Mouse (Mus musculus) right cerebral cortex, postnatal 4 days (tissue): ENCODE results near the gene Ccdc40.
A peak's percentile ranks its signal among the peaks of the same experiment; 100 is the strongest.
"Not testable (repeated sequence)": the region's sequence is repeated elsewhere in the genome, so short reads cannot be mapped to it uniquely, and the experiment has no call there.

ENCODE experiments used
- DNase-seq: peaks from one replicate; pipeline ENCODE4 v3.0.0-alpha.2; 2022

Ccdc40 gene

DNA sequence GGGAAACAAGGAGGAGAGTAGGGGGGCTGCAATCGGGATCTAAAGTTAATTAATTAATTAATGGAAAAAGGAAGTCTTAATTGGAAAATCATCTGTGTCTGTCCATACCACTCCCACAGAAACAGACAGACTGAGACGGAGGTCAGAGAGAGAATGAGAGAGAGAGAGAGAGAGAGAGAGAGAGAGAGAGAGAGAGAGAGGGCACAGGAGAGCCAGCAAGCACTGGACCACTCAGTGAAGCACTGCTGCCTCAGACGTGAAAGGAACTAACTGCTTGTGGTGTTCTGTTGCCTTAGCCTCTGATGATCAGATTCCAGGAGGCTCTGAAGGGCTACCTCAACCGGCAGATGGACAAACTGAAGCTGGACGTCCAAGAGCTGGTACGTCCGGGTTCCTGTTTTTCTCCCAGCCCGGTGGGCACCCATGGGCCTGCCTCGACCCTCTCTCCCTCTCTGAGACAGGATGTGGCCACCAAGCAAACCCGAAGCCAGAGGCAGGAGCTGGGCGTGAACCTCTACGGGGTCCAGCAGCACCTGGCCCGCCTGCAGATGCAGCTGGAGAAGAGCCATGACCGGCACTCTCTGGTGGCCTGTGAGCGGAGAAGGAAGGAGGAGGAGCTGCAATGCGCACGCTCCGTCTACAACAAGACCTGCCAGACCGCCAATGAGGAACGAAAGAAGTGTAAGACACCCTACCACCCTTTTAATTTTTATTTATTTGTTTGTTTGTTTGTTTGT lies 9.4 kb downstream of the Ccdc40 start:
- DNase-seq, result no peak

DNA sequence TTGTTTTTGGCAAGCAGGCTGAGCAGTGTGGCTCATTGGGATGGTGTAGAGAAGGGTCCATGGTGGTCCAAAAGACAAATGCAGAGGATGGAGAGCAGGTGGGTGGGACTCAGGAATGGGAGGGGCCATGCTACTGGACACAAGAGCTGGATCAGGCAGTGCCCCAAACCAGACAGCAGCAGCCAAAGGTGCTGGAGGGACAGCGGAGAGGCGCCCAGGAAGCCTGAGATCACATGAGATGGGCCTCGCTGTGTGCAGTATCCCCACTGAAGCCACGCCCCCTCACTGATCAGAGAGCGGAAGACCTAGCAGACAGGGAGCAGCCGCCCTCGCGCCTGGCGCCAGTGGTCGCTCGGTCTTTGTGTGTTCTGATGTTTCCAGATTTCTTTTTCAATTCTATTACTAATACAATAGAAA lies 9.9 kb downstream of the Ccdc40 start:
- DNase-seq, result no peak

DNA sequence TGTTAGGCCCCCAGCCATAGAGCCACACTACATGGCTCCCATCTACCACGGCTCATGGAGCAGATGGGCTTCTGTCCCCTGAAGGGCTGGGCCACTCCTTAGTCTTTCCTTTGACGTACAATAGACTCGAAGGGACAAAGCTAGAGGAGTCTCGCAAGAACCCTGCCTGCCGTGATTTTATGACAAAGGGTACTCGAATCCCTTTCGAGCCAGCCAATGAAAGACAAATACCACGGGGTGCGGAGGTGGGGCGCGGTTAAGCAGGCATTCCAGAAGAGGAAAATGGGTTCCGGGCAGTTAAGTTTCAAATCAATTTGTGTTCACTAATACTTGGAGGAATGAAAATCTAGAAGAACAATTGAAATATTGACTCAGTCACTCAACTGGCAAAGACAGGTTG lies 11.1 kb downstream of the Ccdc40 start:
- no peak for DNase-seq

DNA sequence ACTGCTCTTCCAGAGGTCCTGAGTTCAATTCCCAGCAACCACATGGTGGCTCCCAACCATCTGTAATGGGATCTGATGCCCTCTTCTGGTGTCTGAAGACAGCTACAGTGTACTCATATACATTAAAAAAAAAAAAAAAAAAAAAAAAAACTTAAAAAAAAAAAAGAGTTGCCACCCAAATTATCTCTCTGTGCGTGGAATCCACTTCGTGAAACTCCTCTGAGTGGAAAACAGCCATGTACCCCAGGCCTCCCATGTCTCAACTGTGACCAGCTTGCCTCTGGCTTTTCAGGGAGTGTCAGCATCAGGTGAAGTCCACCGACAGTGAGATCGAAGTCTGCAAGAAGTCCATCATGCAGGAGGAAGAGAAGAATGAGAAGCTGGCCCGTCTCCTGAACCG lies 17.2 kb downstream of the Ccdc40 start:
- not testable (repeated sequence) for DNase-seq

DNA sequence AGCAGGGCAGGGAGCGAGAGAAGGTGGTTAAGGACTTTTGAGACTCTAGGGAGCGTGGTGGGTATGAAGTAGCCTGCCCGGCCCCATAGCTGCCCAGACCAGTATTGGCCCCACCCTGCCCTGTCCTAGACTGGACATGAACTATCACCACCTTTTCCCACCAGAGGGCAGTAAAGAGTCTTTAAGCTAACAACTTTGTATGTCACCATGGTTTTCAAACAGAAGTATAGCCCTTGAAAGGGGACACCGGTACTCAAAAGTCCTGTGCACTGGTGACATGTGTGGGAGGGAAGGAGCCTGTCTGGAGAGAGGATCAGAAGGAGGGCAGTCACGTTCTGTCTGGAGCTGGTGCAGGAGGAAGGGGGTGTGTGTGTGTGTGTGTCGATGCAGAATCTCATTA lies 20.6 kb downstream of the Ccdc40 start:
- no peak for DNase-seq

DNA sequence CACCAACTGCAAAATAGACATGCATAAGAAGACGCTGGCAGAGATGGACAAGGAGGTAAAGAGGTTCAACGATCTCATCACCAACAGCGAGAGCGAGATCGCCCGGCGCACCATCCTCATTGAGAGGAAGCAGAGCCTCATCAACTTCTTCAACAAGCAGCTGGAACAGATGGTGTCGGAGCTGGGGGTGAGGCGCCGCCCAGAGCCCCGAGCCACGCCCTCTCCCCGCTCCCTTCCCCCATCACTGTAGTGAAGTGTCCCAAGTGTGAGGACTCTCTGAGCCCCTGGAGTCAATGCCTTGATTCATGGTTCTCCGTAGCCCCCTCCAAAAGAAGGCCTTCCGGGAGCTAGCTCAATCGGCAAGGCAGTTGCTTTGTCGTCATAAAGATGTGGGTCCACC lies 22.6 kb downstream of the Ccdc40 start:
- no peak for DNase-seq

DNA sequence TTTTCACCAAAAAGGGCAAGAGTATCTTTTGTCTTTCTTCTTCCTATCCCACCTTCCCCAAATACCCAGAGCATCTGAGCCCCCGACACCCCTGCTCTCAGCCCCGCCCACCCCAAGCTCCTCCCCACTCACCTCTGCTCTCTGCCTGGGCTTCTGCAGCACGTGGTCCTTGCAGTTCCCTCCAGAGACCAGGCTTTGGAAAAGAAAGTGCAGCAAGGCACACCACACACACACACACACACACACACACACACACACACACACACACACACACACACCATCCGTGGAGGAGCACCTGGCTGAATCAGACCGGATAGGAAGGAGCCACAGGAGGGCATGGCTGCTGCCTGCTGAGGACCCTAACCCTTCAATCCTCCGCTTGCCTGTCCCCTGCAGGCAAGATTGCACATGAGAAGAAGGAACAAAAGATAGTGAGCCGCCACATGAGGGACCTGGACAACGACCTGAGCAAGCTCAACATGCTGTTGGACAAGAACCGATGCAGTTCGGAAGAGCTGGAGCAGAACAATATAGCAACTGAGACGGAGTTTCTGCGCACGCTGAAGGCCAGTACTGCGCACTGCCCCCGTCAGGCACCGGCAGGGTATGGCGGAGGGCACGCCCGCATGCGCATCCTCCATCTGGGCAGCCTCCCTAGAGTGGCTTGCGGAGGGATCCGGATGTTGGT lies 24.6 kb downstream of the Ccdc40 start:
- DNase-seq, result peak; percentile 60

DNA sequence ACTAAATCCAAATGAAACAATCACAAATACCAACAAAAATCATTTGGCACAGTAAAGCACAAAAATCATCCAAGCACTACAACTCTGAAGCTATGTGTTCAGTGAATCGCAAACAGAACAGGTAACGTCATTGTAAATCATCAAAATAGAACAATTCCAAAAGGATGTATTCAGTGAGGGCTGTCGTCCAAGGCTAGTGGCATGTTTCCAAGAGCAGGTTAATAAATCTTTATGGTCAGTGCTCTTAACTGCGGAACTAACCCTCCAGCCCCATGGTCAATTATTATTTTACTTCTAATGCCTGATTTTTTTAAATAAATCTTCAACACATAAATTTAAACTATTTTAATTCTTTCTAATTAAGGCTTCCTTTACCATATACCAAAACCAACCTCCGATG lies 28.2 kb downstream of the Ccdc40 start:
- not testable (repeated sequence) for DNase-seq

DNA sequence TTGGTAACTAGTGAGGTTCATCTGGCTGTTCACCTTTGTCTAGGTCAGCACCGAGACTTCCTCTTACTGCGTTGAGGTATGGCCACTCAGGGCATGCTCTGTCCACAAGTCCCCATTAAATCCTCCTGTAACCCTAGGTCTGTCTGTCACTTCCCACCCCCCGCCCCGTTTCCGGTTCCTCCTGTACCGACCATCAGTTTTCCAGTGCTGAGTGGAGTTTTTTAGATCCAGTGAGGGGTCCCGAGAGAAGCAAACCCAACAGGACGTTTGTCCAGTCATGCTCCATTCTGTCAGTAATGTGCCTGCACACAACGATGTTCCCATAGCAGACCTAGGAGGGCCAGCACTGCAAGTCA lies 29.8 kb downstream of the Ccdc40 start:
- DNase-seq, result no peak

DNA sequence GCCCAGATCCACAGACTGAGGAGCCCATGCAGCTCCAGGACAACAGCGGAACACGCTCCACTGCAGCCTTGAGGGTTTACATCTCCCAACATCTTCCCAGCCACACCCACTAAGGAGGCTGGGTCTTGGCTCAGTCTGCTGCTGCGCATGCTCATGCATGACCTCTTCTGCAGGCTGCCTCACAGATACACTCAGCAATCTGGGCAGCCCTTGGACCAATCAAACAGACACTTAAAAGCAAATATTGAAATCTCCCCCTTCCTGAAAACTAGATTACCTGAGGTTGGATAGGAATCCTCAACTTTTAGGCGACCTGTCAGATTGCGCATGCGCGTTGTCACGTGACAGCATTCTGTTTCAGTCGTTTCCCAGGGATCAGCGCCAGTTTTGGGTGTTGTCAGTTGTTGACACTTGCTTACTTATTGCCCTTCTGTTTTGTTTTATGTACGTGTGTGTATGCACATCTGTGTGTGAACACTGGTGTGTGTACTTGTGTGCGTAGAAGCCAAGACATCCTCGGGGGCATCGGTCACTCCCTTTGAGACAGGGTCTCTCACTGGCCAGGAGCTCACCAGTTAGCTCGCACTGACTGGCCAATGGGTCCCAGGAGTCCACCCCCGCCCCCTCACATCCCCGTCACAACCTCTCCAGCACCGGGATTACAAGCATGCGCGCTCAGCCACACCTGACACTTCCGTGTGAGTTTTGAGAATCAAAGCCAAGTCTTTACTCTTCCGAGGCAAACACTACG lies 30.4 kb downstream of the Ccdc40 start:
- DNase-seq, result peak; percentile 71

DNA sequence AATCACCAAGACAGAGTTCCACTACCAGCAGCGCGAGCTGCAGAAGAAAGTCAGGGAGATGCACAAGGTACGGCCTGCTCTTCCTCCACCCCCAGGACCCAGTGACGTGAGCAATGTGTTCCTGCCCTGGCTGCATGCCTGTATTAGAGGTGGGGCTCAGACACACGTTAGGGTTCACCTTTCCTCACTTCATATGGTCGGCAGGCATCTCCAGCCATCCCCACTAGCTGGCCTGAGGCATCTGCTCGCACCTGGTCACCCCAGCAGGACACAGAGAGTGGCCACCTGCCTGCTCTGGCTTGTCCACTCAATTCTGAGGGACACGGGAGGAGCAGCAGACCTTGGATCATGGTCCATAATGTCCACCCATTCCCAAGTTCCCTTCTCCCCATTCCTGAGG lies 31.6 kb downstream of the Ccdc40 start:
- no peak for DNase-seq

DNA sequence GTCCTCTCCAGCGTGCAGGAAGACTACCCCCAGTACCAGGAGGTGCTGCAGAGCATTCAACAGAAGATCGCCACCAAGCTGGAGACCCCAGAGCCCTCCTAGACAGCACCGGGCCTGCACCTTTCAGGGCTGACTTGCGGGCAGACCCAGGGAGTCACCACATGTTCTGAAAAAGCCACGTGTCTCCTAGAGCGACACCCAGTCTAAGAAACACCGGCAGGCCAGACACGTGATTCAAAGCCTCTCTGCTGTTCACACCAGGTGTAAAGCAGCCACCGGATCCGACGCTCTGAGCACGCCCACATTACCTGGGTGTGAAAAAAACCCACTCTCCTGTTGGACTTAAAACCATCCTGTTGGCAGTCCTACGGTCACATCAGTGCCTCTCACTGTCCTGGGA lies 36.0 kb downstream of the Ccdc40 start:
- no peak for DNase-seq

DNA sequence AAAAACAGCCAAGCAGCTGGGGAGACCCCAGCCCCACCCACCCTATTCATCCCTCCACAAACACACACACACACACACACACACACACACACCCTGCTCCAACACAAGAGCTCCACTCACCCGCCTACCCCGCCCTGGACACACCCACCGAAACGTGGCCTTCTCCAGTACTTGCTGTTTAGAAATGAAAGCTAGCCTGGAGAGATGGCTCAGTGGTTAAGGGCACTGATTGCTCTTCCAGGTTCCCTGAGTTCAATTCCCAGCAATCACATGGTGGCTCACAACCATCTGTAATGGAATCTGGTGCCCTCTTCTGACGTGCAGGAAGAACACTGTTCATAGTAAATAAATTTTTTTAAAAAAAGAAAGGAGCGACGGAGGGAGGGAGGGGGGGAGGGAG lies 37.4 kb downstream of the Ccdc40 start:
- no peak for DNase-seq

DNA sequence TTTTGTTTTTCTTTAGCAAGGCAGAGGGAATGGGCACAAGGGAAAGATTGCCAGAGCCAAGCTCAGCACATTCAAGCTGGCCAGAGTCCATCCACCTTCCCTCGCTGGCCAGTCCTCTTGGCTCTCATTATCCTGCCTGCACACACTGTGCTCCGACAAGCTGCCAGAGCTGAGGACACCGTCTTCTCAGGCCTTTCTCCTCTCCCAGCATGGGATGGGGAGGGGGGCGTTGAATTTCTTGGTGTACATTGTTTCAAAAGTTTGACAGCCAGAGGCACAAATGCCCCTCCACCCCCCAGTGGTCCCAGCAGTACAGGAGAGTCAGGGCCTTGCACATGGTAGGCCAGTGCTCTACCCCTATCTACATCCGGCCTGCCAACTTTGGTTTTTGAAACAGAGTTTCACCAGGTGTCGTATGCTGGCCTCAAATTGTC lies 38.9 kb downstream of the Ccdc40 start:
- no peak for DNase-seq

DNA sequence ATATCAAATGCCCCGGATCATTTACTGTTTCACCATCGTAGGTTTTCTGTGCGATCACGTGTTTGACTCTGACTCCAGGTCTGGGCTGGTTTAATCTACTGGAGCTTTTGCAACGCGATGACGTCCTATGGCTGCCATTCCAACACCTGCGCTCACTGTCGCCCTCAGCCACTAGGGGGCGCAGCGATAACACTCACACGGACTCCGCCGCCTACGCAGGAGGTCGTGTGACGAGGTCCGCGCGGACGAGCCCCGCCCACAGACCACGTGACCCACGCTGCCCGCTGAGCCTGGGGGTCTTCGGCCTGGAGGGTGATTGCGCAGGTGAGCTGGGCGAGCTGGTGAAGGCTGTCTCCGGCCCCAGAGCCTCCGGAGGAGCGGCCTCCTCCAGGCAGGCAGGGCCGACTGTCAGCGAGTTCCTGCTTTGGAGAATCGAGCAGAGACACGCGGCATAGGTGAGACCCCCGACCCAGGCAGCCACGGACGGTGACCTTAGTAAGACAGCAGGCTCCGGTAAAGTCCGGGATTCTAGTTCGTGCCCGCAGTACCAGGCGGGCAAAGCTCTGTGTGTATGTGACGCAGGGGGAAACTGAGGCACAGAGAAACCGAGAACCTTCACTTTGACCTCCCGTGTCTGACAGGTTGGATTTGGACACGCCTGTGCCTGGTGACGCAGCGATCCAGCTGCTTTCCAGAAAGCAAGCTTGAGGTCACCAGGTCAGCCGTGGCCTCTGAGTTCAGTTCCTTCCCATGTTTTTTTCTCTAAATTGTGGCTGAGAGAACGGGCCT lies 39.6 kb downstream of the Ccdc40 start, which contains the start of gene Gaa:
Gaa (plus strand) TSS at position 120 of the 789 bp plus-strand sequence.
- peak; percentile 98 for DNase-seq

DNA sequence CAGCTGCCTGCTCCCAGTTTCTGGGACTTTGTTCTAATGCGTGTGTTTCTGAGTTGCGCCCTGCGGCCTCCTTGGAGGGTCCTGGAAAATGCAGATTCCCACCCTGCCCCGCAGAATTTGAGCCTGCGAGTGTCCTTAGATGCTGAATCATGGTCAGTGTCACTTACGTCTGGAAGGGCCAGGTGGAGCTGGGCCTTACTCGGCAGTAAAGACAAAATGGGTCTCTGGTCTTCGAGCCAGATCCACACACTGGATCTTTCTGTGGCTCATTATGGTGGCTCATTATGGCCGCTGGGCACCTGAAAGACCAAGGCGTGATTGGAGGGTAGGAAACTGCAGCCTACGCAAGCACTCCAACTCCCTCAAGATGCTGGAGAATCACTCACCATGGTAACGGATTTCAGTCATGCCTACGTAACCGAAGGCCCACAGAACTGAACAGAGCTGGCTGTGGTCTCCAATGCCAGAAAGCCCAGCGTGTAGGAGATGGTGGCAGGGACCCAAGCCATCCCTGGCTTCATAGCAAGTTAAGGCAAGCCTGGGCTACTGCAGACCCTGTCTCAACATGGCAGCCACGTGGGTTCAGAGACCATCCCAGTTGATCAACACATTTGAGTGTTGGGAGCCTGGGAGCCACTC lies 40.3 kb downstream of the Ccdc40 start:
- DNase-seq, result peak; percentile 36

DNA sequence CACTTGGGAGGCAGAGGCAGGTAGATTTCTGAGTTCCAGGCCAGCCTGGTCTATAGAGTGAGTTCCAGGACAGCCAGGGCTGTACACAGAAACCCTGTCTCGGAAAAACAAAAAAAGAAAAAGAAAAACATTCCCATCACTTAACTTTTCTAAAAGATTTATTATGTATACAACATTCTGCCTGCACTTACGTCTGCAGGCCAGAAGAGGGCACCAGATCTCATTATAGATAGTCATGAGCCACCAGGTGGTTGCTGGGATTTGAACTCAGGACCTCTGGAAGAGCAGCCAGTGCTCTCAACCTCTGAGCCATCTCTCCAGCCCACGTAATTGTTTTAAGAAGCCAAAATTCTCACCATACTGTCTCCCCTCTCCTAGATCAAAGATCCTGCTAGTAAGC lies 44.1 kb downstream of the Ccdc40 start:
- DNase-seq, result not testable (repeated sequence)

DNA sequence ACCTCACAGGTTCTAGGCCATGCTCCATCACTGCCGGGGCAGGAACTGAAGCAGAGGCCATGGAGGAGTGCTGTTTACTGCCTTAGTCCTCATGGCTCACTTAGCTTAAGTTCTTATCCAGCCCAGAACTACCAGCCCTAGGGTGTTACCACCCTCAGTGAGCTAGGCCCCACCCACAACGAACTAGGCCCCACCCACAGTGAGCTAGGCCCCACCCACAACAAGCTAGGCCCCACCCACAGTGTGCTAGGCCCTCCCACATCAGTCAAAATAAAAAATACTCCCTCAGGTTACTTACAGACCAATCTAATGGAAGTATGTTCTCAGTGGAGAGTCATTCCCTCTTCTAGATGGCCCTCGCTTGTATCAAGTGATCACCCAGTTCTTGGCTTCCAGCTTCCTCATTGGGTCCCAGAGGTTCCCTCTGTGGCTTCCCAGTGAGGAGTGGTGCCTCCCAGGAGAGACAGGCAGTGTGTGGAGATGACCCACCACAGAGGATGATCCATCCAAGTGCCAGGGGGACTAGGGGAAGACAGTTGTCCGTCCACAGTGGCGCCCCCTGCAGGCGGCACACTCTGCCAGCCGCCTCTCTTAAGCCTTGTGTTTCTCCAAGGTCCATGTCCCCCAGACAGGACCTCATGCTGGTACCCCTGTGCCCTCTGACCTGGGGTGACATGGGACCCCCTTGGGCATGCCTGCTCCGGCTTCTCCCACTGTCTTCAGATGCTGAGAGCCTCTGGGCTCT lies 45.0 kb downstream of the Ccdc40 start:
- no peak for DNase-seq

DNA sequence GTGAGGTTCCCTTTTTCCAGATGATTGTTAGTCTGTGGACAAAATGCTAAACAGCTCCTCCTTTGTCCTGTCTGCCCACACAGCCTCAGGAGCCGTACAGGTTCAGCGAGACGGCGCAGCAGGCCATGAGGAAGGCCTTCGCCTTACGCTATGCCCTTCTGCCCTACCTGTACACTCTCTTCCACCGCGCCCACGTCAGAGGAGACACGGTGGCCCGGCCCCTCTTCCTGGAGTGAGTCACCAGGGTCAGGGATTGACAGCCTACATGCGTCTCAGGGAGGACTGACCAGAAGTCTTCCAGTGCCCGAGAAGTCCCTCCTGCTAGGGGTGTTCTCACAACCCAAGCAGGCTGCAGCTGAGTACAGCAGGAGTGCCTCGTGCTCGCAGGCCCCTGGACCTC lies 52.7 kb downstream of the Ccdc40 start:
- no peak for DNase-seq

DNA sequence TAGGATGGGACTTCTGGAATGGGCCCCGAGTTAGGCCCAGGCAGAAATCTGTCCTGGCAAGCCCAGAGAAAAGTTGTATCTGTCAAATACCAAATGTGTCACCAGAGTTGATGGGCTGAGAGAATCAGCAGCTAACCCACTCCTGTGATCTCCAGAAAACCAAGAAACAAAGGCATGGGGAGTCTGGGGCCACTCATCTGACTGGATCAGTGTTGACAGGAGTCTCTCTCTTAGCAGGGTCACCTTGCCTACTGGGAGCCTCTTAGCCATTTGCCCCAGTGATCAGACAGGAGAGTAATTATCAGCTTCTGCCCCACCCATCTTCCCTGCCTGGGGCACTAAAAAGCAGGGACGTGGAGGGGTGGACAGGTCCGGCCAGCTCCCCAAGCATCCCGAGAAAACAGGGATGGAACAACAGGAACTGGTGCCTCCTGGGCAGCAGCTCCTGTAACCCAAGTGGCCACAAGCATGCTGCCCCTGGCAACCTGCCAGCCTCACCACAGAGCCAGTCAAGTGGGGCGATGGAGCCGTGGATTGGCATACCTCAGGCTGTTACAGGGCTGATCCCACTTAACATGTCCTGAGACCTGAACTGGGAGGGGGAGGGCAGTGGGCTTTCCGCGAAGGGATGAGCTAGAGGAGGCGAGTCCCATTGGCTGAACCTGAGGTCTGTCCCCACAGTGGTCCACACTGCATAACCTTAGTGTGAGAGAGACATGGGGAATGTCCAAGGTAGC lies 57.6 kb downstream of the Ccdc40 start:
- peak; percentile 38 for DNase-seq
